Mouse (Mus musculus) embryo, embryonic 11 days (tissue): ENCODE measurements around the gene Necab2.
A peak's percentile ranks its signal among the peaks of the same experiment; 100 is the strongest.

ENCODE experiments used
- DNase-seq: peaks from one replicate; pipeline ENCODE4 v3.0.0-alpha.2; 2015

The Necab2 gene

GRCm38 (mm10) chr8:119428766-119429327, 17.7 kb upstream of the Necab2 start:
- DNase-seq, result no peak

DNA sequence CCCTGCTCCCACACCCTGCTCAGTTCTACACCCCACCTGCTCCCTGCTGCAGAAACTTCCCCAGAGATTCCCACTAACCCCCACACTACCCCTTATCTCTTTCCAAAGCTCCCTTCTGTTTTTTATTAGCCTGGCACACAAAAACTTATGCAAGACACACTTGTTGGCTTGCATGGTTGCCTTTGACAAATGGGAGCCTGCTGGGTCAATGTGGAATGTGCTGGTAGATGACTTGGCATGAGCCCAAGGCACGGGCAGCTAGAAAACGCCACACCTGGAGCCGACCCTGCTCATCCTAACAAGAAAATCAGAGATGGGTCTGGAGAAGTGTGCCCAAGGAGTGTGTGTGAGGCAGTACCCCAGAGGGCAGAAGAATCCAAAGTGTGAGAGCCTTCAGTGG, 17.0 kb upstream of the Necab2 start:
- DNase-seq, result no peak

GRCm38 (mm10) chr8:119430250-119430649, 16.3 kb upstream of the Necab2 start:
- DNase-seq, result no peak

- no peak for DNase-seq
Measured at GRCm38 (mm10) chr8:119430690-119431089, 15.8 kb upstream of the Necab2 start.

DNA sequence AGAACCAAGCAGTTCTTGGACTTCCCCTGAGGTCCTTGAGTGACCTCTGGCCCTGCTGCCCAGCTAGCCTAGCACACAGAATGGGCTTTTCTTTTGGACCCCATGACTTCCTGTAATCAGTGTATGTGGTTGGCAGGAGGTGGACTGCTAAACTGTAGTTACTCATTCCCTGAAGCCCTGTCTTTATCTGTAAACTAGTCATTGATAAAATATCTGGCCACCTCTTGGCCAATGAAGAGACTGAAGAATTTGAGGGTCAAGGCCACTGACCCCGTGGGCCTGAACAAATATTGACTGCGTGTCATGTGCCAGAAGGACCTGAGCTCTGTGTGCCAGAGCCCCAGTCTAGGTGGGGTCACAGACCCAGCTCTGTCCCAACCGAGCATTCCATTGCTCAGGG, 14.1 kb upstream of the Necab2 start:
- DNase-seq, result no peak

GRCm38 (mm10) chr8:119433582-119434174, 12.8 kb upstream of the Necab2 start, which contains the start of gene Osgin1:
Gene Osgin1, plus strand, starts transcription at chr8:119434124.
- DNase-seq, result no peak

DNA sequence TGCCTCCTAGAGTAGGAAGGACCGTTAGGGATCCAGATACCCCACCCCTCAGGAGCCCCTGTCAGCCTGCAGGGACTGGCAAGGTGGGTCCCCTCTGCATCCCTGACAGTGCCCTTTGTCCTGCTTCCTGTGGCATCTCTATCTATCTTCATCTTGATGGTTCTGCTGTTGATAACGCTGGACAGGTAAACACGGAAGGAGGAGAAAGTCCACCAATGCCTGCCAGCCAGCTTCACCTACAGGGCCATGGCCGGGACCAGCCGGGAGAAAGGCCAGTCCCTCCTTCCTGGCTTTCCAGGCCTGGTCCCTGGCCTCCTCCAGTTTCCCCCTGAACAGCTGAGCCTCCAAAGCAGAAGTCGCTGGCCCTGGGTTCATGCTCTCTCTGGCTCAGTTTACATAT, 11.9 kb upstream of the Necab2 start:
- no peak for DNase-seq

DNA sequence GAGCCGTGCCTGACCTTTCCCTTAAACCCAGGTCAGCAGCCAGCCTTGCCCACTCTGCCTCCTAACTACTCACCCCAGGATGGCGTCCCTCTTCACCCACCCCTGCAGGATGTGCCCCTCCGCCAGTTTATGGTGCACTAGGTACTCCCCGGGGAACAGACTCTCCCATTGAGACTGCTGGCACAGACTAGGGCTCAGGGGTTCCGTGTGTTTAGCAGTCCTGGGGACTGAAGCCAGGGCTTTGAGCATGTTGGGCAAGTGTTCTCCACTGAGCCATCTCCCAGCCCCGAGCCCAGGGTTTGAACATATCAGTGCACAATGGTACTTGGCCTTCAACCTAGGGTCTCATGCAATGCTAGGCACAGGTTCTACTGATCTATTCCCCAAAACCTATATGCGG, 11.0 kb upstream of the Necab2 start:
- no peak for DNase-seq

DNA sequence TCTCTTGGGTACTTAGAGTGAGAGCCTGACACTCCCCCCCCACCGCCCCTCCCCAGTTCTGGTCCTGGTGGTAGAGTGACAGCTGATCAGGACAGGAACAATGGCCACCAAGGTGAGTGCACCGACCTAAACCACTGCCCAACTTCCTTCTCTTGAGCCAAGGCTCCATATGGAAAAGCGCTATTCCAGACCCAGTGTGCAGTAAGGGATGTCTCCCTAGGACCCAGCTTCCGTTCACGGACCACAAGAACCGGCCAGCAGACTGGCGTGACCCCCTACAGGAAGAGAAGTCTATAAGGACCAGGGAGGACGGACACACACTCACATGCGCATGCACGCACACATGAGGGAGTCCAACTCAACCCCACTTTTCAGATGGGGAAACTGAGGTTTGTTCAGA, 10.2 kb upstream of the Necab2 start:
- no peak for DNase-seq

DNA sequence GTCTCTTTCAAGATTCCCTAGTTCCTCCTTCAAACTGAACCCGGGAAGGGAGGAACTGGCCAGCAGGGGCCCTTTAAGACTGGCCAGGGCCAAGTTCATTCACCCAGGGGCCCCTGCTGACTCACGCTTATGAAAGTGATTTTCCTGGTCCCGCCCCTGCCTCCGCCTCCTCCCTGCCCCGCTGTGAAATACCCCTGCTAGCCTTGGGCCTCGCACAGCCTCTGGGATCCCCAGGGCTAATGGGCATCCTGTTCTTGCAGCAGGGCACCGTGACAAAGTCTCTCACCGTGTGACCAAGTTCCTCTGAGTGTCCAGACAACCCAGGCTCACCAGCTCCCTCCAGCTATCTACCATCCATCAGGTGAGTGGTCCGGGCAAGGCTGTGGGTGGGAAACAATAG, 9.6 kb upstream of the Necab2 start:
- DNase-seq, result no peak

- no peak for DNase-seq
Measured at GRCm38 (mm10) chr8:119437506-119437905, 9.0 kb upstream of the Necab2 start.

- DNase-seq, result no peak
Measured at GRCm38 (mm10) chr8:119438876-119439275, 7.6 kb upstream of the Necab2 start.

DNA sequence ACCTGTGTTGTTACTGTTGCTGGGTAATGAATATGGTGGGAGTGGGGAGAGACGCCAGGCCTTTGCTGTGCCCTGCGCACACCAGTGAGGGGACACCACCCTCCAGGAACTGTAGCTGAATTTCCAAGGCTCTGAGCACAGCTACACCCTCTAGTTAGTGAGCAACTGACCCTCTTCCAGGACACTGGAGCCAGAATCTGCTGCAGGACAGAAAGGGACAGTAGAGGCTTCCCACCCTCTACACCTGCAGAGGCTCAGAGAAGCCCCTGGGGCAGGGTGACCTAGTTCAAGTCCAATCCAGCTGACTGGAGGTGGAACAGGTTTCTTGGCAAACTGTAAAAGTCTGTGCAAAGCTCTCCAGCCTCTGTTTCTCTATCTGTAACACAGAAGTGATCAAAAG, 7.1 kb upstream of the Necab2 start:
- DNase-seq, result no peak

GRCm38 (mm10) chr8:119439893-119440249, 6.6 kb upstream of the Necab2 start:
- no peak for DNase-seq

GRCm38 (mm10) chr8:119440250-119440951, 6.1 kb upstream of the Necab2 start:
- DNase-seq, result peak; percentile 90

- DNase-seq, result no peak
Measured at GRCm38 (mm10) chr8:119440952-119441270, 5.6 kb upstream of the Necab2 start.

DNA sequence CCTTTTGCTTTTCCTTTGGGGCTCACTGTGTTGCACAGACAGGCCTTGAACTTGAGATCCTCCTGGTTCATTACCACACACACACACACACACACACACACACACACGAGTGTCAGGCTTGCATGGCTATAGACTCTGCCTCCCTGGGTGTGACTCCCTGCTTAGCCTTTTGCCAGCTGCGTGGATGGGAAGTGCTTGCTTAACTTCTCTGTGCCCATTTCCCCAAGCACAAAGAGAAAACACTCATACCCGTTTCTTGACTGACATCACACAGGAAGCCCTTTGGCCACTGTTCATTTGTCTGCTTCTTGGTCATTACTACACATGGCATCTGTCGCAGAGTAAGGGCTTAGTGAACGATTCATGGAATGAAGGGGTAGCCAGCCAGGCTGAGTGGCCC, 4.5 kb upstream of the Necab2 start:
- DNase-seq, result no peak

DNA sequence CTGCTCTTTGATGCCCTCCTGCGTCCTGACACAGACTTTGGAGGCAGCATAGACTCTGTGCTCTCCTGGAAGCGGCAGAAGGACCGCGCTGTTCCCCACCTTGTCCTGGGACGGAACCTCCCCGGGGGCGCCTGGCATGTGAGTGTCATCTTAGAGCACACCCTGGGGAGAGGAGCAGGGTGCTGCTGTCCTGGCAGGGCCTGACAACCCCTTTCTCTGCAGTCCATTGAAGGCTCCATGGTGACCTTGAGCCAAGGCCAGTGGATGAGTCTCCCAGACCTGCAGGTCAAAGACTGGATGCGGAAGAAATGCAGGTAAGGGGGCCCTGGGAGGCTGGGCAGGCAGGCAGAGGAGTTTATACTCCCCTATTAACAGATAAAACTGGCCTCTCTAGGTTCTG, 3.5 kb upstream of the Necab2 start:
- DNase-seq, result no peak

DNA sequence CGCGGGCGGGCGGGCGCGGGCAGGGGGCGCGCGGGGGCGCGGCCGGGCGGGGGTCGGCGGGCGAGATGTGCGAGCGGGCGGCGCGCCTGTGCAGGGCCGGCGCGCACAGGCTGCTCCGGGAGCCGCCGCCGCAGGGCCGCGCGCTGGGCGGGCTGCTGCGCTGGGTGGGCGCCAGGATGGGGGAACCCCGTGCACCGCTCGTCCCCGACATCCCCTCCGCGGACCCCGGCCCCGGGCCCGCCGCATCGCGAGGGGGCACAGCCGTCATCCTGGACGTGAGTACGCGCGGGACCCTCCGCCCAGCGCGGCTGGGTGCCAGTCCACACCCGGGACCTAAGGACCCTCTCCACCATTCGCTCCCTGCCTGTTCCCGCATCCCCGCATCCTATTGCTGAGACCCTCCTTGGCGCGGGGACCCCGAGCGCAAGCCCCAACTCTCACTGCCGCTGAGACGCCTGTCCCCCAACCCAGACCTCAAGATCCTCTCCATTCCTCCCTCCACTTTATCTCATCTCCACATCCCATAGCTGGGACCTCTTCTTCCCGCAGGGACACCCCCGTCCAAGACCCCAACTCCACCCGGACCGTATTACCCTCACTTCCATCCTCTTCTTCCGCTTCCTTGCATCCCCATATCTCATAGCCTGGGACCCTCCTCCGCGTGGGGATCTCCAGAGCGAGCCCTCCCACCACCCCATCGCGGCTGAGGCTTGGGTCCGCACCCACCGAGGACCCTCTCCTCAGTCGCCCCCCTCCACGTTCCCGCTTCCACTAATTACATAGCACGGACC, 666 bp downstream of the Necab2 start:
- DNase-seq, result peak; percentile 74

- no peak for DNase-seq
Measured at GRCm38 (mm10) chr8:119447781-119448170, 1.3 kb downstream of the Necab2 start.

DNA sequence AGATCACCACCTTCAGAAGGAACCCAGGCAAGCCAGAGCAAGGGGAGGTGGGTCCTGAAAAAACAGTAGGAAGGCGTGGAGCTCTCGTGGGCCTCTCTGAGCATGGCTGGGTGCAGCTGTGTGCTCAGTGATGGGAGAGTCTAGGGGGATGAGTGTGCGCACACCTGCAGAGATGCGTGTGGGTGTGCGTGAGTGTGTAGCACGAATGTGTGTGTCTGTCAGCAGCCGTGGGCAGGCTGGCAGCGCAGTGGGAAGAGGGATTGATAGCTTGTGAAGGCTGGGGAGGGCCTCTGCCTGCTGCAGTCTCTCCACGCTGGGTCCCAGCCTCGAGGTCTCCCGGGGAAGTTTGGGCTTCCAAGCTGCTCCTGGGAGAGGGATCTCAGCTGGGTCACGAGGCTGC, 3.1 kb downstream of the Necab2 start:
- no peak for DNase-seq

DNA sequence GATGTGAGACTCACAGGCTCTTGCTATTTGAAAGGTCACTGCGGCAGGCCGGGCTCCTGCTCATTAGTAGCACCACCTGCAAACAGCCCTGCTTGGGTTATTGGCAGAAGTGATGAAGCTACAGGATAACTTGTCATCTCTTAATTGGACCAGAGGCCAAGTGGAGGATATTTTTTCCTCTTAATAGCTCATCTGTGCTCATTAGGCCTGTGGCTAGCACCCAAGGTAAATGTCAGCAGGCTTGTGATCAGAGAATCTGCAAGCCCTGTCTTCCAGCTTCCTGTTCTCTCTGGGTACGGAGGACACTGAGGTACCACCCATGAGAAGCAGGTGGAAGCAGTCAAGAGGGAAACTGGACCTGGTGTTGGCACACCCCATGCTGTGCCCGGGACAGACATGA, 4.6 kb downstream of the Necab2 start:
- no peak for DNase-seq

DNA sequence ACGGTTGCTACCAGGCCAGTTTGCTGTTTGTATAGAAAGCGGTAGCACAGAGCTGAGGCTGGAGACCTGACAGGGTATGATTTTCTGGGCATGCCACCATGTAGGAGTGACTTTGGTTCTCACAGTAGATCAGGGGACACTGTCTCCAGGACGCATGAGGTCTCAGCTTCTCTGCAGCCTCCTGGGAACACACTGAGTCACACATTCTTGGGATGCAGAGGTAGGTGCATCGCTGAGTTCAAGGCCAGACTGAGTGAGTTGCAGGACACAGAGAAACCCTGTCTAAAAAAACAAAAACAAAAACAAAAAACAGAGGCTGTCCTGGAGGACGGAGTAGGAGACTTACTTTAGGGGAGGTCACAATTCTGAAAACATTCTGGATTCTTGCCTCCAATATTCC, 6.4 kb downstream of the Necab2 start:
- DNase-seq, result no peak

- DNase-seq, result no peak
Measured at GRCm38 (mm10) chr8:119456045-119456444, 9.5 kb downstream of the Necab2 start.
